Mouse (Mus musculus) activated CD4-positive, CD25-positive, alpha-beta regulatory T cell (primary cell): ENCODE data around the gene Nodal. TPM values are rescaled to one million over a fixed set of nuclear protein-coding genes. Genes with fewer than 3 reads are reported as not detected.

Experiments used
- polyA plus RNA-seq, 2 experiments: library from polyadenylated mRNA; unstranded; fragments of 100-300 nt; shearing (Covaris generic); gene quantifications; one replicate each; pipeline ENCODE4 v1.2.1; 2017

The Nodal gene
- polyA plus RNA-seq: under 1 TPM in 1 of 2 experiments, not detected in 1; 0.07 TPM

GRCm38 (mm10) chr10:61417672-61418071 is at the start of gene Nodal:
TSS of gene Nodal (plus strand) at chr10:61417972.

GRCm38 (mm10) chr10:61383021-61383714 is 34.6 kb upstream of the Nodal start, which contains the start of gene Pald1:
TSS of gene Pald1 (minus strand) at chr10:61383530.

GRCm38 (mm10) chr10:61452645-61453044 is 34.9 kb downstream of the Nodal start, which contains the start of gene Eif4ebp2:
TSS of gene Eif4ebp2 (minus strand) at chr10:61452661.

Other genes with a start within 250 kb of the Nodal start
- gene Tbata, start 246.0 kb upstream of the Nodal start, polyA plus RNA-seq: not detected
- under 1 TPM in 1 of 2 experiments, not detected in 1; 0.54 TPM for gene Adamts14, start 144.5 kb upstream of the Nodal start, polyA plus RNA-seq
- gene Prf1, start 120.1 kb upstream of the Nodal start, polyA plus RNA-seq: 1 to 10 TPM; 5.5 to 9.2 TPM
- gene Pald1, start 34.4 kb upstream of the Nodal start, polyA plus RNA-seq: under 1 TPM in 1 of 2 experiments, not detected in 1; 0.42 TPM
- gene Eif4ebp2, start 34.7 kb downstream of the Nodal start, polyA plus RNA-seq: 10 to 100 TPM; 23.0 to 31.9 TPM
- gene Lrrc20, start 57.8 kb downstream of the Nodal start, polyA plus RNA-seq: 1 to 10 TPM; 4.3 to 5.2 TPM
- gene Npffr1, start 177.5 kb downstream of the Nodal start, polyA plus RNA-seq: not detected
- 10 to 100 TPM; 84.2 to 91.8 TPM for gene Ppa1, start 230.6 kb downstream of the Nodal start, polyA plus RNA-seq